Mouse (Mus musculus) kidney, adult 18-20 months (tissue): ENCODE results near the gene Zdhhc25.

ENCODE experiments used
- DNase-seq: peaks from one replicate; pipeline ENCODE4 v3.0.0; 2021

Zdhhc25 gene

GRCm38 (mm10) chr15:88635205-88635604 lies 35.1 kb downstream of the Zdhhc25 start:
- DNase-seq: no peak

DNA sequence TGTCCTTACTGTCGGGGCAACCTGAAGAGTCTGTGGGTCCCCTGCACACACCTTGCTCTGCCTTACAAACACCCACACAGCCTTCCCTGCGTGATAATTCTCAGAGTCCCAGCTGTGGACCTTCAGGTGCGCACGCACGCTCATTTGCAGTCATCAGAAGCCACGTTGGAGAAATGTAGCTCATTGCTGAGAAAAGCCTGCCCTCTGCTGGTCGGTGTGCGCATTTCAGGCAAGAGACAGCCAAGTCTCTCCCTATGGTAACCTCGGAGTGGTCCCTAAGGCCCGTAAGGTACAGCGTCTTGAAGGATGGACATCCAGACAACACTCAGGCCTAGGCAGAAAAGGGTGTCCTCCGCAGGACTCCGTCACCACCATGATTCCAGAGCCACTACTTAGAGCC lies 50.9 kb downstream of the Zdhhc25 start:
- peak; percentile 72 for DNase-seq
